Mouse (Mus musculus): Measurements from ENCODE around the gene Cabp4.

Gene Cabp4

DNA sequence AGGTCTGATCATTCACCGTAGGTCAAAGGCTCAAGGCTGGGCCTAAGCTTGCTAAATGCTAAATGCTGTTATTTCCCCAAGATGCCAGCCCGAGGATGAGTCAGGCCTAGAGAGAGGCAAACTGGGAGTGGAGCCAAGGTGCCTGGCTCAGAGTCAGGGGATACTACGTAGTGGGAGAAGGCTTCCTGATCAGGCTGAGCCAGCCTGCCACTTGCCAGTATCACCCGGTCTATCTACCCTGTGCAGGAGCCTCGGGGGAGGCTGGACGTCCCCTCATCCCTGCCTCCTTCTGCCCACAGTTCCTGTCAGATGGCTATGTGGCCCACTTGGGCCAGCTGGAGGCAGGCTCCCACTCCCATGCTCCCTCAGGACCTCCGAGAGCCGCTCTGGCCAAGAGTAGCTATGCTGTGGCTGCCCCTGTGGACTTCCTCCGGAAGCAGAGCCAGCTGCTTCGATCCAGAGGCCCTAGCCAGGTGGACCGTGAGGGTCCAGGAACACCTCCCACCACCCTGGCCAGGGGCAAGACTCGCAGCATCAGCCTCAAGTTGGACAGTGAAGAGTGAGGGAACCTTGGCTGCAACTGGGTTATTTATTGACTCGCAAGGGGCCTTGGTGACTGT lies 30.5 kb downstream of the Cabp4 start:
- no peak for TF ChIP-seq NANOG (IDR thresholded peaks at IDR 0.05; ENCODE audit: borderline replicate concordance, low read length)
- no peak for TF ChIP-seq POU5F1 (IDR thresholded peaks at IDR 0.05; ENCODE audit: borderline replicate concordance, low read length)
- TF ChIP-seq CTCF (conservative IDR thresholded peaks at IDR 0.05; ENCODE audit: low read length) = no peak
- H3K36me3 ChIP-seq (ENCODE audit: insufficient read depth, low read length) = peaks cover 68% of the 10 kb centered on the region
- no peak overlapping the region for H3K4me3 ChIP-seq (replicated peaks; ENCODE audit: low read length)
- peaks cover 48% of the 10 kb centered on the region for H3K4me1 ChIP-seq (replicated peaks; ENCODE audit: low read depth, low read length)
- H3K27me3 ChIP-seq (ENCODE audit: insufficient read depth, low read length) = peaks cover 6% of the 10 kb centered on the region; the same call in 1 of the 2 replicates
- H3K9me3 ChIP-seq (ENCODE audit: low read length) = no peaks in the 10 kb centered on the region

DNA sequence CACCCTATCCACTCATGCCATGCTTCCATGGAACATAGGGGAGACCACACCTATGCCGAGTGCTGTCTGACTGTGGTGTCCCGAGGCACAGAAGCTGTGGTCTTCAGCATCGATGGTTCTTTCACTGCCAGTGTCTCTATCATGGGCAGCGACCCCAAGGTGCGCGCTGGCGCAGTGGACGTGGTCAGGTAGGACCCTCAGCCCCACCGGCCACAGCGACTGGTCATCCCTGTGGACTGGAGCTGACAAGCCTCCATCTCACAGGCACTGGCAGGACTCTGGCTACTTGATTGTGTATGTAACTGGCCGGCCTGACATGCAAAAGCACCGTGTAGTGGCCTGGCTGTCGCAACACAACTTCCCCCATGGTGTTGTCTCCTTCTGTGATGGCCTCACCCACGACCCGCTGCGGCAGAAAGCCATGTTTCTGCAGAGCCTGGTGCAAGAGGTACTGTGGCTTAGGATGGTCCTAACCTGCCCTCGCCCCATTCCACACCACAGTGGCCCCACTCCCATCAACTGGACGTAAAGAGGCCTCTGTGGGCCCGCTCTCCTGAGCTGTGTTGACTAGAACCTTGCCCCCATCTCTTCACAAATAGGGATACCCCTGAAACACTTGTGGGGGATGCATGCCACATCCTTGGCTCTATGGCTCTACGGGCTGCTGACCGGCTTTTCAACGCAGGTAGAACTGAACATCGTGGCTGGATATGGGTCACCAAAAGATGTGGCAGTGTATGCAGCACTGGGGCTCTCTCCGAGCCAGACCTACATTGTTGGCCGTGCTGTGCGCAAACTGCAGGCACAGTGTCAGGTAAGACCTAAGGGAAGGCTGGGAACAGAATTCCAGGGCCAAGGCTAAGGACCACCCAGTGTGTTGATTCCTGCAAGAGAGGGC lies 31.5 kb downstream of the Cabp4 start:
- TF ChIP-seq NANOG (IDR thresholded peaks at IDR 0.05; ENCODE audit: borderline replicate concordance, low read length) (no peak), POU5F1 (IDR thresholded peaks at IDR 0.05; ENCODE audit: borderline replicate concordance, low read length) (no peak), CTCF (conservative IDR thresholded peaks at IDR 0.05; ENCODE audit: low read length) (no peak)
- Histone ChIP-seq H3K4me1 (replicated peaks; ENCODE audit: low read depth, low read length) (peaks cover 51% of the 10 kb centered on the region), H3K27me3 (ENCODE audit: insufficient read depth, low read length) (peaks cover 6% of the 10 kb centered on the region; the same call in 1 of the 2 replicates), H3K36me3 (ENCODE audit: insufficient read depth, low read length) (peaks cover 58% of the 10 kb centered on the region), H3K4me3 (replicated peaks; ENCODE audit: low read length) (no peak overlapping the region), H3K9me3 (ENCODE audit: low read length) (no peaks in the 10 kb centered on the region)

DNA sequence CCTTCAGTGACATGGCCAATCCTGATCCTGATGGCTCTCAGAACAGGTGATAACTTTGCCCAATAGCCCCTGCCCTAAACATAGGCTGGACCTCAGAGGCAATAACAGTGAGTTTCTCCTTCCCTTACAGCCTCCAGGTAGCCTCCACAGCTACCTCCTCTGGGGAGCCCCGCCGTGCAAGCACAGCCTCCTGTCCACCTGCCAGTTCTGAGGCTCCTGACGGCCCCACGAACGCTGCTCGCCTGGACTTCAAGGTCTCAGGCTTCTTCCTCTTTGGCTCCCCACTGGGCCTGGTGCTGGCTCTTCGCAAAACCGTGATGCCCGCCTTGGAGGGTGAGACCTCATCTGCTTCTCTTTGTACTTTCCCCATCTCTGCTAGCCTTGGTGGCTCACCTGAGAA lies 35.3 kb downstream of the Cabp4 start:
- peaks cover 51% of the 10 kb centered on the region for H3K4me1 ChIP-seq (replicated peaks; ENCODE audit: low read depth, low read length)
- no peaks in the 10 kb centered on the region for H3K9me3 ChIP-seq (ENCODE audit: low read length)
- peak overlapping the region; percentile 69; the same call in 1 of the 2 replicates for H3K4me3 ChIP-seq (replicated peaks; ENCODE audit: low read length)
- no peak for TF ChIP-seq POU5F1 (IDR thresholded peaks at IDR 0.05; ENCODE audit: borderline replicate concordance, low read length)
- TF ChIP-seq CTCF (conservative IDR thresholded peaks at IDR 0.05; ENCODE audit: low read length) = no peak
- TF ChIP-seq NANOG (IDR thresholded peaks at IDR 0.05; ENCODE audit: borderline replicate concordance, low read length) = no peak
- H3K27me3 ChIP-seq (ENCODE audit: insufficient read depth, low read length) = peaks cover 12% of the 10 kb centered on the region
- peaks cover 20% of the 10 kb centered on the region for H3K36me3 ChIP-seq (ENCODE audit: insufficient read depth, low read length)

DNA sequence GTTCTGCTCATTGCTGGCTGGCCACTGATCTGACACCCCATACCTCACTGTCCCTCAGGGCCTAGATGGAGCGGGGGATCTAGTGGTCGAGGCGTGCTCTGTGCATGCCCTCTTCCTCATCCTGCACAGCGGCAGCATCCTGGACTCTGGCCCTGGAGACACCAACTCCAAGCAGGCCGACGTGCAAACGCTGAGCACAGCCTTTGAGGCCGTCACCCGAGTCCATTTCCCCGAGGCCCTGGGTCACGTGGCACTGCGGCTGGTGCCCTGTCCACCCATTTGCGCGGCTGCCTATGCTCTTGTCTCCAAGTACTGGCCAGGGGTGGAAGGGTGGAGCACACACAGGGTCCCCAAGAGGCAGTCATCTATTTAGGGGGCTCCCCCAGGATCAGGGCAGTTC lies 37.2 kb downstream of the Cabp4 start:
- peaks cover 2% of the 10 kb centered on the region for H3K36me3 ChIP-seq (ENCODE audit: insufficient read depth, low read length)
- H3K4me1 ChIP-seq (replicated peaks; ENCODE audit: low read depth, low read length) = peaks cover 46% of the 10 kb centered on the region

DNA sequence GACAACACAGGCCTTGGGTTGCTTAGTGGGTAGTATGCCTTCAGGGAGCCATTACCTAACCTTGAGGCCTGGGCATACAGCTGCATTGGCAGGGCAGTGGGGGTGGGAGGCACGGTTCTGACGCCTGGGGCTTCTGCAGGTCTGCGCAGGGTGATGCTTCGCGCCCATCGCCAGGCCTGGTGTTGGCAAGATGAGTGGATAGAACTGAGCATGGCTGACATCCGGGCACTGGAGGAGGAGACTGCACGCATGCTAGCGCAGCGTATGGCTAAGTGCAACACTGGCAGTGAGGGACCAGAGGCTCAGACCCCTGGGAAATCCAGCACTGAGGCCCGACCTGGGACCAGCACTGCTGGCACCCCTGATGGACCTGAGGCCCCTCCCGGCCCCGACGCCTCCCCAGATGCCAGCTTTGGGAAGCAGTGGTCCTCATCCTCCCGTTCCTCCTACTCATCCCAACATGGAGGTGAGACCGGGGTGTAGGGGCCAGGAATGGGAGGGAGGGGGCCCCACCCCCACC lies 39.1 kb downstream of the Cabp4 start:
- TF ChIP-seq NANOG (IDR thresholded peaks at IDR 0.05; ENCODE audit: borderline replicate concordance, low read length) = no peak
- TF ChIP-seq POU5F1 (IDR thresholded peaks at IDR 0.05; ENCODE audit: borderline replicate concordance, low read length) = no peak
- TF ChIP-seq CTCF (conservative IDR thresholded peaks at IDR 0.05; ENCODE audit: low read length) = no peak
- no peaks in the 10 kb centered on the region for H3K9me3 ChIP-seq (ENCODE audit: low read length)
- H3K27me3 ChIP-seq (ENCODE audit: insufficient read depth, low read length) = peaks cover 42% of the 10 kb centered on the region

More for the DNA sequence above, 37.2 kb downstream of the Cabp4 start:
- peaks cover 29% of the 10 kb centered on the region for H3K27me3 ChIP-seq (ENCODE audit: insufficient read depth, low read length)
- TF ChIP-seq CTCF (conservative IDR thresholded peaks at IDR 0.05; ENCODE audit: low read length) (no peak), NANOG (IDR thresholded peaks at IDR 0.05; ENCODE audit: borderline replicate concordance, low read length) (no peak), POU5F1 (IDR thresholded peaks at IDR 0.05; ENCODE audit: borderline replicate concordance, low read length) (no peak)
- H3K4me3 ChIP-seq (replicated peaks; ENCODE audit: low read length) = no peak overlapping the region
- no peaks in the 10 kb centered on the region for H3K9me3 ChIP-seq (ENCODE audit: low read length)

DNA sequence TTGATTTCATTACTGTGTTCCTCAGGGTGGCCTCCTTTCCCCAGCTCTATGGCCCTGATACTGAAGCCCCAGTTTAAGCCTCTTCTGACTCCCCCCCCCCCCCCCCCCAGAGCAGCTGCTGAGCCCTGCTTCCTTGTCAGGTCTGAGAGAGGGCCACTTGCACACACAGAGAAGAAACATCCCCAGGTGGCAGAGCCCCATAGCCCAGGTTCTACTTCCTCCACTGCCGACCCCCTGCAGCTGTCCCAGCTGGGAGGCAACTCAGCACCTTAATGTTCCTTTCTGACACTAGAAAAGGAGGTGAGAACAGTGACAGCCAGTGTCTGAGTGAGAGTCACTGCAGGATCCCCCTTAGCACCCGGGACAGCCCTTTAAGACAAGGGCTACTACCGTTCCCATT lies 40.0 kb downstream of the Cabp4 start:
- TF ChIP-seq NANOG (IDR thresholded peaks at IDR 0.05; ENCODE audit: borderline replicate concordance, low read length) (no peak), CTCF (conservative IDR thresholded peaks at IDR 0.05; ENCODE audit: low read length) (no peak), POU5F1 (IDR thresholded peaks at IDR 0.05; ENCODE audit: borderline replicate concordance, low read length) (no peak)
- peaks cover 57% of the 10 kb centered on the region for H3K4me1 ChIP-seq (replicated peaks; ENCODE audit: low read depth, low read length)
- H3K27me3 ChIP-seq (ENCODE audit: insufficient read depth, low read length) = peaks cover 44% of the 10 kb centered on the region
- no peak overlapping the region for H3K4me3 ChIP-seq (replicated peaks; ENCODE audit: low read length)
- H3K36me3 ChIP-seq (ENCODE audit: insufficient read depth, low read length) = peaks cover 1% of the 10 kb centered on the region
- no peaks in the 10 kb centered on the region for H3K9me3 ChIP-seq (ENCODE audit: low read length)

More for the DNA sequence above, 39.1 kb downstream of the Cabp4 start:
- Histone ChIP-seq H3K36me3 (ENCODE audit: insufficient read depth, low read length) (no peaks in the 10 kb centered on the region), H3K4me3 (replicated peaks; ENCODE audit: low read length) (no peak overlapping the region), H3K4me1 (replicated peaks; ENCODE audit: low read depth, low read length) (peaks cover 48% of the 10 kb centered on the region)

DNA sequence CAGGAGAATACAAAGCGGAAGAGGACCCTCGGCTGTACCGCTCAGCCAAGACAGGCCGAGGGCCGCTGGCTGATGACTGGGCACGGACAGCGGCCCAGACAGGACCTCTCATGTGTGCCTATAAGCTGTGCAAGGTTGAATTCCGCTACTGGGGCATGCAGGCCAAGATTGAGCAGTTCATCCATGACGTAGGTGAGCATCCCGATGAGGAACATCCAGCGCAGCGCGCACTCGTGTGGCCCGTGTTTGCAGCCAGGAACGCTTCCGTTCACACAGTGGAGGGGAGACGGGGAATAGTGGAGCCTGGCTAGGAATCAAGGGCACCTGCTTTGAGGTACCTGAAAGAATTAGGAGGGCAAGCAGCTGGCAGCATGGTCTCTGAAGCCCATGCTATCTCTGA lies 40.5 kb downstream of the Cabp4 start:
- TF ChIP-seq POU5F1 (IDR thresholded peaks at IDR 0.05; ENCODE audit: borderline replicate concordance, low read length) (no peak), CTCF (conservative IDR thresholded peaks at IDR 0.05; ENCODE audit: low read length) (no peak), NANOG (IDR thresholded peaks at IDR 0.05; ENCODE audit: borderline replicate concordance, low read length) (no peak)
- H3K4me3 ChIP-seq (replicated peaks; ENCODE audit: low read length) = no peak overlapping the region

DNA sequence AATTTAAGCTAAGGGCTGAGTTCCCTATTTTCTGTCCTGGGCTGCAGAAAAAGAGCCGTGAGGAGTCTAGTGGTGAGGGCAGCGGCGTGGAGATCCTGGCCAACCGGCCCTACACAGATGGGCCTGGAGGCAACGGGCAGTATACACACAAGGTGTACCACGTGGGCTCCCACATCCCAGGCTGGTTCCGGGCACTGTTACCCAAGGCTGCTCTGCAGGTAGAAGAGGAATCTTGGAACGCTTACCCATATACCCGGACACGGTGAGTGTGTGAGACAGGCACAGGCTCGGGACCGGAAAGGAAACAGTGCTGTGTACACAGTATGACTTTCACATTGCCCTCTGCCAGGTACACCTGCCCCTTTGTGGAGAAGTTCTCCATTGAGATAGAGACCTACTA lies 41.2 kb downstream of the Cabp4 start:
- H3K4me1 ChIP-seq (replicated peaks; ENCODE audit: low read depth, low read length) = peaks cover 57% of the 10 kb centered on the region
- no peak for TF ChIP-seq POU5F1 (IDR thresholded peaks at IDR 0.05; ENCODE audit: borderline replicate concordance, low read length)
- TF ChIP-seq NANOG (IDR thresholded peaks at IDR 0.05; ENCODE audit: borderline replicate concordance, low read length) = no peak
- no peak for TF ChIP-seq CTCF (conservative IDR thresholded peaks at IDR 0.05; ENCODE audit: low read length)
- peaks cover 11% of the 10 kb centered on the region for H3K36me3 ChIP-seq (ENCODE audit: insufficient read depth, low read length)
- H3K9me3 ChIP-seq (ENCODE audit: low read length) = no peaks in the 10 kb centered on the region
- peaks cover 44% of the 10 kb centered on the region for H3K27me3 ChIP-seq (ENCODE audit: insufficient read depth, low read length)
- no peak overlapping the region for H3K4me3 ChIP-seq (replicated peaks; ENCODE audit: low read length)

More for the DNA sequence above, 40.5 kb downstream of the Cabp4 start:
- Histone ChIP-seq H3K4me1 (replicated peaks; ENCODE audit: low read depth, low read length) (peaks cover 57% of the 10 kb centered on the region), H3K9me3 (ENCODE audit: low read length) (no peaks in the 10 kb centered on the region), H3K27me3 (ENCODE audit: insufficient read depth, low read length) (peaks cover 44% of the 10 kb centered on the region), H3K36me3 (ENCODE audit: insufficient read depth, low read length) (peaks cover 6% of the 10 kb centered on the region)

Data from E14TG2a.4 (cell line).